Mouse (Mus musculus) A20 (cell line): ENCODE measurements at regions not wholly inside any gene's neighbourhood (a gene's known extent, or its start where the extent isn't known, plus 50 kb on each side); places are given as distances from the start of the nearest gene placed in this dataset.

ENCODE experiments used
- DNase-seq: peaks from one replicate; pipeline ENCODE4 v3.0.0-alpha.2; 2011; ENCODE audit warnings: low read depth, low spot score

GRCm38 (mm10) chrX:142456022-142456421, 65.7 kb upstream of the Acsl4 start:
- DNase-seq, result no peak

GRCm38 (mm10) chrX:142464174-142464573, 73.8 kb upstream of the Acsl4 start:
- no peak for DNase-seq

- DNase-seq, result no peak
These were observed 74.4 kb upstream of the Acsl4 start for GRCm38 (mm10) chrX:142464756-142465155.

- DNase-seq, result no peak
These were observed 77.5 kb upstream of the Acsl4 start for GRCm38 (mm10) chrX:142467850-142468256.

GRCm38 (mm10) chrX:142468388-142468787, 78.1 kb upstream of the Acsl4 start:
- no peak for DNase-seq

- DNase-seq, result peak; percentile 1
These were observed 78.8 kb upstream of the Acsl4 start for GRCm38 (mm10) chrX:142469048-142469634.

GRCm38 (mm10) chrX:142470083-142470482, 79.7 kb upstream of the Acsl4 start:
- DNase-seq, result no peak

GRCm38 (mm10) chrX:142481203-142481815, 91.0 kb upstream of the Acsl4 start:
- DNase-seq, result no peak

- no peak for DNase-seq
These were observed 97.7 kb upstream of the Acsl4 start for GRCm38 (mm10) chrX:142488078-142488477.

- no peak for DNase-seq
These were observed 99.9 kb upstream of the Acsl4 start for GRCm38 (mm10) chrX:142490093-142490717.

GRCm38 (mm10) chrX:142501094-142501493, 110.8 kb upstream of the Acsl4 start:
- DNase-seq, result no peak

GRCm38 (mm10) chrX:142504962-142505361, 114.6 kb upstream of the Acsl4 start:
- no peak for DNase-seq

GRCm38 (mm10) chrX:142507475-142507874, 117.1 kb upstream of the Acsl4 start:
- DNase-seq, result no peak

GRCm38 (mm10) chrX:142516406-142517131, 126.2 kb upstream of the Acsl4 start:
- DNase-seq, result no peak

GRCm38 (mm10) chrX:142517205-142517604, 126.9 kb upstream of the Acsl4 start:
- no peak for DNase-seq

GRCm38 (mm10) chrX:142521063-142521462, 130.7 kb upstream of the Acsl4 start:
- DNase-seq, result no peak

- peak; percentile 16 for DNase-seq
These were observed 136.6 kb upstream of the Acsl4 start for GRCm38 (mm10) chrX:142526953-142527352.

GRCm38 (mm10) chrX:142529892-142530291, 139.6 kb upstream of the Acsl4 start:
- peak; percentile 15 for DNase-seq

GRCm38 (mm10) chrX:142534780-142535179, 144.4 kb upstream of the Acsl4 start:
- DNase-seq, result peak; percentile 48

GRCm38 (mm10) chrX:142535540-142535939, 145.2 kb upstream of the Acsl4 start:
- DNase-seq, result no peak

GRCm38 (mm10) chrX:142535954-142536353, 145.3 kb upstream of the Tmem164 start:
- no peak for DNase-seq

GRCm38 (mm10) chrX:142537259-142537963, 143.8 kb upstream of the Tmem164 start:
- peak; percentile 39 for DNase-seq
